Mouse (Mus musculus) neutrophil, adult 5-6 weeks (primary cell): Measurements from ENCODE around the gene Gabarap. TPM values are rescaled to one million over a fixed set of nuclear protein-coding genes. Genes with fewer than 3 reads are reported as not detected.

ENCODE experiments used
- ATAC-seq: fragments of 151-379, 151-347 bp; 2 replicates; pipeline ENCODE4 v1.8.0; 2017; ENCODE audit warnings: mild to moderate bottlenecking, moderate TSS enrichment; ENCODE audit not compliant: insufficient number of reproducible peaks, poor library complexity, low FRiP score, severe bottlenecking; ENCODE audit errors: extremely low read depth
- total RNA-seq: library from RNA; stranded (forward); fragments of 200-1000 nt; gene quantifications from 2 replicates; pipeline ENCODE4 v1.2.3, GENCODE M21; 2017

Gabarap gene
- total RNA-seq, 1 experiment from 2014 or later: 397 TPM

DNA sequence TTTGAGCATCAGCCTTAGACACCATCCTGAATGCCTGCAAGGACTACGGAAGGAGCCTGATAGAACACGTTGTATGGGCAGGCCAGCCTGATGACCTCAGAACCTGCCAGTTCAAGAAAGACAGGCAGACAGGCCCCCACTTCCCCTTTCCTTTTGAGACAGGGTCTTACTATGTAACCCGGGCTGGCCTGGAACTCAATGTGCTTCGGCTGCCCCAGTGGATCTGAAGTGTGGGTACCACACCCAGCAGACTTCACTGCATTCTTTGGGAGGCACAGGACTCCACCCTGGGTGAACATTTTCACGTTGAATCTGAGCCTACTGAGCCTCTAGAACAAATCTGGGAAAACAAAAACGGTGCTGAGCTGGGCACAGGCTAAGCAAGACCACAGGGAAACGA lies 47.2 kb downstream of the Gabarap start:
- no peak for ATAC-seq

DNA sequence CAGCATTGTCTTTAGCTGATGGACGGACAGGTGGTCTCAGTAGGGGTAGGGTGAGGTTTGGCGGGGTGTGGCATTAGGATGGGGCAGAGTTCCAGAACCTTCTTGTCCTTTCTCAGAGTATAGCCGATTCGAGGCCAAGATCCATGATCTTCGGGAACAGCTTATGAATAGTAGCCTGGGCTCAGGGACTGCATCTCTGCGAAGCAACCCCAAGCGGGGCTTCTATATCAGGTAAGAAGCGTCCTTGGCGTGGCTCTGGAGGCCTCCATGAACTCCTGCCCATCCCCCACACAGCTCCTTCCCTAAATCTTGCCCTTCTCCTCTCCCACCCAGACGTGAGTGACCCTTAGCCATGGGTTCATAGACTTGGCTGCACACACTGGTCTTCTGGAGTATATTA lies 48.7 kb downstream of the Gabarap start:
- ATAC-seq: no peak

DNA sequence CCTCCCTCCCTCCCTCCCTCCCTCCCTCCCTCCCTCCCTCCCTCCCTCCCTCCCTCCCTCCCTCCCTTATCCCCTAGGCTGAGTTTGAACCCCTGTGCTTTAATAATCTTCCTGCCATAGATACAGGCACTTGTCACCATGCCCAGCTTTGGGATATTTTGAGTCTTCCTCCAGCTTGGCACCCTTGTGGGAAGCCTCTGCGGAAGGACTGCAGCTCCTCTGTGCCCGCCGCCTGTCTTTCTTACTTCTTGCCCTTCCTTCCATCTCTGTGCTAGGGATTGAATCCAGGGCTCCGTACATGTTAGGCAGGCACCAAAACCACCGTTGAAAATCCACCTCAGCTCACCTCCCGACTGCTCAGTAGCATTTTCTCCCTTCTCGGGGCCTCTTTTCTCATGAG lies 49.2 kb downstream of the Gabarap start:
- no peak for ATAC-seq

DNA sequence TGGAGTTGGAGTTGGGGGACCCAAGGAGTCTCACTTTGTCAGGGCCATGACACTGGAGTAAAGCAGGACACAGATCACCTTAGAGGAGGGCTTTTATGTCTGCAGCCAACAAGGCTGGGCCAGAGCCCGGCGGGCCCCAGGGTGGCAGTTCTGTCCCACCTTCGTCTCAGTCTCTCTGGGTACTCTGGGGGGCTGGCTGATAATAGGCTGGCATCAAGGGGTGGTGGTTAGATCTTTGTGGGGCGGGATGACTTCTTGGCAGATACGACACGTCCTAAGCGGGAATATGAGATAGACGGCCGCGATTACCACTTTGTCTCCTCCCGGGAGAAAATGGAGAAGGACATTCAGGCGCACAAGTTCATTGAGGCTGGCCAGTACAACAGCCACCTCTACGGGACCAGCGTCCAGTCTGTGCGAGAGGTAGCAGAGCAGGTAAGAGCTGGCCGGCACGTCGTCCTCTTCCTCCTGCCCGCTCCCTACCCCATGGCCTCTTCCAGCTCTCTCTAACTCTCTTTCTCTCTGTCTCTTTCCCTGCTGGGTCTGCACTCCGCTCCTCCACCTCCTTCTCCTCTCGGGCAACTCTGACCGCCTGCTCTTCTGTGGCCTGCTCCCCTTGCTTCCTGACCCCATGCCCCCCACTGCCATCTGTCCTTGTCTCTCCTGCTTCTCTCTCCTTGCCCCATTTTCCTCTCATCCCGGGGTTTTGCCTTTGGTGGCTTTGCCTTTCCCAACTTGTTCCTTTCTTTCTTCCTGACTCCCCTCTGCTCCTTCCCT lies 51.6 kb downstream of the Gabarap start:
- ATAC-seq: no peak

DNA sequence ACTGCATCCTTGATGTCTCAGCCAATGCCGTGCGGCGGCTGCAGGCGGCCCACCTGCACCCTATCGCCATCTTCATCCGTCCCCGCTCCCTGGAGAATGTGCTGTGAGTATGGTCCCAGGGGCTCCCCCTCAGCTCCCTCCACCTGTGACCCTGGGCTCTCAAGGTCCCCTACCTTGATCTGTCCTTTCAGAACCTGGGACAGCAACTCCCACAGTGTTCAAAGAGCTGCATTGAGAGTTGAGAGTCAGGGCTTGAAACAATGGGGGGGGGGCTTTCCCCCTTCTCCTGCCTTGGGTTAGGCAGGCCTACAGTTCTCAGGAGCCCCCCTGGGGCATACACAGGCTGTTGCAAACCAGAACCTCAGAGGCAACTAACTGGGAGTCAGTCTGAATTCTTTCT lies 52.7 kb downstream of the Gabarap start:
- no peak for ATAC-seq

Other genes starting within 250 kb of the Gabarap start
- 40.2 and 59.4 TPM in 2 replicates for gene Polr2a, start 232.5 kb upstream of the Gabarap start, total RNA-seq
- gene Slc35g3, start 229.2 kb upstream of the Gabarap start, total RNA-seq: not detected in 2 replicates
- gene Zbtb4, start 225.2 kb upstream of the Gabarap start, total RNA-seq: 22.0 and 27.8 TPM in 2 replicates
- 3.5 and 5.3 TPM in 2 replicates for gene Chrnb1, start 195.2 kb upstream of the Gabarap start, total RNA-seq
- not detected in 2 replicates for gene Fgf11, start 189.3 kb upstream of the Gabarap start, total RNA-seq
- gene Tmem102, start 185.5 kb upstream of the Gabarap start, total RNA-seq: 0.58 TPM in 1 of 2 replicates, not detected in the other
- not detected in 2 replicates for gene Gm39566, start 175.8 kb upstream of the Gabarap start, total RNA-seq
- 0.47 TPM in 1 of 2 replicates, not detected in the other for gene Spem2, start 172.7 kb upstream of the Gabarap start, total RNA-seq
- gene Spem1, start 169.0 kb upstream of the Gabarap start, total RNA-seq: not detected in 2 replicates
- 0.12 TPM in 1 of 2 replicates, not detected in the other for gene Nlgn2, start 153.4 kb upstream of the Gabarap start, total RNA-seq
- 9.1 and 13.3 TPM in 2 replicates for gene Tmem256, start 152.6 kb upstream of the Gabarap start, total RNA-seq
- gene Plscr3, start 144.8 kb upstream of the Gabarap start, total RNA-seq: 4.4 and 5.0 TPM in 2 replicates
- not detected in 2 replicates for gene Tnk1, start 132.4 kb upstream of the Gabarap start, total RNA-seq
- not detected in 2 replicates for gene Tmem95, start 113.1 kb upstream of the Gabarap start, total RNA-seq
- 9.0 and 9.5 TPM in 2 replicates for gene Kctd11, start 109.7 kb upstream of the Gabarap start, total RNA-seq
- 245 and 247 TPM in 2 replicates for gene Acap1, start 95.6 kb upstream of the Gabarap start, total RNA-seq
- gene 2810408A11Rik, start 90.2 kb upstream of the Gabarap start, total RNA-seq: 2.8 and 3.8 TPM in 2 replicates
- 64.1 and 71.1 TPM in 2 replicates for gene Neurl4, start 90.1 kb upstream of the Gabarap start, total RNA-seq
- gene Gps2, start 77.3 kb upstream of the Gabarap start, total RNA-seq: 103 TPM in 2 replicates
- 155 and 165 TPM in 2 replicates for gene Eif5a, start 69.2 kb upstream of the Gabarap start, total RNA-seq
- not detected in 2 replicates for gene Ybx2, start 55.3 kb upstream of the Gabarap start, total RNA-seq
- gene Slc2a4, start 43.0 kb upstream of the Gabarap start, total RNA-seq: not detected in 2 replicates
- 0.47 TPM in 1 of 2 replicates, not detected in the other for gene Cldn7, start 26.4 kb upstream of the Gabarap start, total RNA-seq
- gene Ctdnep1, start 10.0 kb upstream of the Gabarap start, total RNA-seq: 31.4 and 42.8 TPM in 2 replicates
- 21.6 and 23.2 TPM in 2 replicates for gene Elp5, start 8.6 kb upstream of the Gabarap start, total RNA-seq
- gene Phf23, start 4.6 kb downstream of the Gabarap start, total RNA-seq: 74.4 and 80.3 TPM in 2 replicates
- 41.0 and 41.7 TPM in 2 replicates for gene Dvl2, start 9.5 kb downstream of the Gabarap start, total RNA-seq
- 45.2 and 46.7 TPM in 2 replicates for gene Acadvl, start 24.3 kb downstream of the Gabarap start, total RNA-seq
- gene Dlg4, start 25.8 kb downstream of the Gabarap start, total RNA-seq: 2.4 and 2.9 TPM in 2 replicates
- gene Asgr1, start 62.9 kb downstream of the Gabarap start, total RNA-seq: not detected in 2 replicates
- gene Asgr2, start 101.5 kb downstream of the Gabarap start, total RNA-seq: not detected in 2 replicates
- not detected in 2 replicates for gene Mgl2, start 139.2 kb downstream of the Gabarap start, total RNA-seq
- 2.6 and 3.6 TPM in 2 replicates for gene Clec10a, start 165.1 kb downstream of the Gabarap start, total RNA-seq
- 1.4 and 2.7 TPM in 2 replicates for gene Slc16a11, start 221.6 kb downstream of the Gabarap start, total RNA-seq
- gene Slc16a13, start 229.9 kb downstream of the Gabarap start, total RNA-seq: 1.5 and 2.1 TPM in 2 replicates
- 0.12 TPM in 1 of 2 replicates, not detected in the other for gene Bcl6b, start 238.7 kb downstream of the Gabarap start, total RNA-seq
- 21.9 and 26.8 TPM in 2 replicates for gene 0610010K14Rik, start 246.8 kb downstream of the Gabarap start, total RNA-seq
- gene Gm21988, start 248.7 kb downstream of the Gabarap start, total RNA-seq: 0.47 and 0.86 TPM in 2 replicates
- 60.4 and 69.0 TPM in 2 replicates for gene Rnasek, start 248.7 kb downstream of the Gabarap start, total RNA-seq